8 mouse cellular contexts compared by ENCODE assay signal in genomic region chrX:7878007-7878419, GRCm38 (mm10). TPM values are rescaled to one million over a fixed set of nuclear protein-coding genes. Genes with fewer than 3 reads are reported as not detected.
DNase-seq lines count a peak whose midpoint lies in the region; ATAC-seq and TF ChIP-seq lines count a peak whose summit lies in the region.

Gene Pim2, plus strand, starts transcription at chrX:7878262.

- peak within 1 kb of the TSS; percentile 82 for H3K4me2 ChIP-seq in lung, embryonic 15.5 days

- 0 out of 2 replicates have a peak, but pooled peaks cover 6% of the 10 kb centered on the region for H3K4me1 ChIP-seq in lung, embryonic 15.5 days
- H3K4me1 ChIP-seq in olfactory bulb, adult 2 months (ENCODE audit: control insufficient read depth, insufficient read depth, low read length), result no peaks in the 10 kb centered on the region

- TF ChIP-seq CTCF in olfactory bulb, adult 2 months (IDR thresholded peaks at IDR 0.05; ENCODE audit: insufficient read depth, low read depth, low read length), result no peak

- peak; percentile 88 to 94 for ATAC-seq in hematopoietic stem cell, adult 5-6 weeks (replicated peaks in 1 of 2; ENCODE audit: insufficient read depth in 1 of 2, low FRiP score in 2 of 2, low TSS enrichment in 1 of 2, low read depth in 1 of 2, poor library complexity in 2 of 2, severe bottlenecking in 2 of 2)
- ATAC-seq in lung, embryonic 15.5 days (ENCODE audit: borderline replicate concordance, extremely low read depth, low FRiP score, low TSS enrichment), result peak; percentile 86

- WGBS in lung, embryonic 15.5 days, result 7% methylated on average over 34 of the region's 38 CpGs
- WGBS in olfactory bulb, adult 2 months, result 12% methylated on average over 38 of the region's 38 CpGs

- H3K4me3 ChIP-seq in lung, embryonic 15.5 days, result peak within 1 kb of the TSS; percentile 46
- peak within 1 kb of the TSS; percentile 81 for H3K4me3 ChIP-seq in olfactory bulb, adult 2 months (ENCODE audit: insufficient read depth, low read depth, low read length)

- peak within 1 kb of the TSS; percentile 37 for H3K9ac ChIP-seq in lung, embryonic 15.5 days

- peak; percentile 49 for TF ChIP-seq POLR2A in olfactory bulb, adult 2 months (IDR thresholded peaks at IDR 0.05; ENCODE audit: insufficient read depth, low read depth, low read length)

- H3K36me3 ChIP-seq in lung, embryonic 15.5 days, result peaks cover 4% of the 10 kb centered on the region; the same call in 1 of the 2 replicates

- no peaks in the 10 kb centered on the region for H3K9me3 ChIP-seq in lung, embryonic 15.5 days

- no peak within 1 kb of the TSS for H3K27ac ChIP-seq in lung, embryonic 15.5 days
- H3K27ac ChIP-seq in olfactory bulb, adult 2 months (ENCODE audit: insufficient read depth, low read depth, low read length), result peak within 1 kb of the TSS; percentile 71

- DNase-seq in MN1 (ENCODE audit: low spot score), result peak; percentile 89
- DNase-seq in cerebellum, adult 8-10 months, result peak; percentile 81
- DNase-seq in forelimb bud, embryonic 11.5 days (ENCODE audit: low read depth, low spot score), result peak; percentile 77
- peak; percentile 52 for DNase-seq in layer of hippocampus, adult 9-10 months (ENCODE audit: low spot score)
- DNase-seq in thymus, postnatal 0 days (ENCODE audit: low spot score), result peak; percentile 91

- no peaks in the 10 kb centered on the region for H3K27me3 ChIP-seq in lung, embryonic 15.5 days

RNA-seq across cellular contexts. Expression of gene Pim2, which starts in this region (rescaled TPM):
- 3.1 and 7.8 TPM in 2 replicates for total RNA-seq in hematopoietic stem cell, adult 5-6 weeks (2017)
- 8.6 and 10.3 TPM in 2 replicates for polyA plus RNA-seq in lung, embryonic 15.5 days (2015; fragmentation: Nextera tagmentation; extraction: Ambion mirVana)
- not detected in 2 replicates for polyA plus RNA-seq in olfactory bulb, adult 2 months (2012; ENCODE audit: insufficient read depth, insufficient read length, low replicate concordance, missing spikeins)
- 14.0 and 14.5 TPM in 2 replicates for polyA plus RNA-seq in thymus, postnatal 0 days (2015; fragmentation: Nextera tagmentation; extraction: Ambion mirVana)
